8 mouse cellular contexts compared by ENCODE assay signal in the genomic region with DNA sequence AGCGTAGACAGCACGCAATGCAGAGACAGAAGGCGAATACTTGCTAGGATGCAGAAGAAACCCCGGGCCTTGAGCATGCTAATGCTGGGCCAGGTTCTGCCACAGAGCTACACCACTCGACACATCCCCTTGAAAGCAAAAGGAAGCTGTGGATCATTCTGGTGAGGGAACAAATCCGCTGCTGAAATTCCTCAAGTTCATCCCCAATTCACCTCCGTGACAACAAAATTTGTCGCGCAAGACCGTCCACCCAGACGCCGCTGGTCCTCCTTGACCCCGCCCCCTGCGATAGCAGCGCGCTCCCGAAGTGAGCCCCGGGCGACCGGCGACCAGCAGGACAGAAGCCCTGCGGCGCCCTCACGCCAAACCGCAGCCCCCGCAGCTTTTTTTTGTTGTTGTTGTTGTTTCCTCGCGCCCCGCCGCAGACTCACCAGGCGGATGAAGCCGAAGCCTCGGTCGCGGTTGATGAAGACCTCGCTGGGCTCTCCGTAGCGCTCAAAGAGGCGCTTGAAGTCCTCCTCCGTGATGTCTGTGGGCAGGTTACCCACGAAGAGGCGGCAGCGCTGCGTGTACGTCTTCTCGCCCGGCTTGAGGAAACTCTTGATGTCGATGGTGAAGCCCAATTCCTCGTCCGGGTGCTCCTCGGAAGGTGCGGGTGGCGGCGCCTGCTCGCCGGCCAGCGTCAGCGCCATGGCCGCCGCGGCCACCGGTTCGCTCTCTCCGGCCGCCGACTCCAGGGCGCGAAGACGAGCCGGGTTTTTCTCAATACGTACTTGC. TPM values are rescaled to one million over a fixed set of nuclear protein-coding genes. Genes with fewer than 3 reads are reported as not detected.
DNase-seq lines count a peak whose midpoint lies in the region; ATAC-seq and TF ChIP-seq lines count a peak whose summit lies in the region.

No protein-coding gene starts in this region.

- H3K9me3 ChIP-seq in ES-Bruce4 (replicated peaks; ENCODE audit: control insufficient read depth, insufficient read depth, low read length, poor library complexity, severe bottlenecking), result no peaks in the 10 kb centered on the region
- H3K9me3 ChIP-seq in forebrain, embryonic 13.5 days (replicated peaks), result no peaks in the 10 kb centered on the region
- no peaks in the 10 kb centered on the region for H3K9me3 ChIP-seq in liver, postnatal 0 days (ENCODE audit: low read length)
- H3K9me3 ChIP-seq in neural tube, embryonic 14.5 days (ENCODE audit: control insufficient read depth, low read length), result no peaks in the 10 kb centered on the region

- intact Hi-C loops in heart, postnatal 10 days (cut with DNase I), result no loop called here

- no peaks in the 10 kb centered on the region for H3K27me3 ChIP-seq in ES-Bruce4 (ENCODE audit: control insufficient read depth, insufficient read depth, low read length, poor library complexity, severe bottlenecking)
- H3K27me3 ChIP-seq in forebrain, embryonic 13.5 days, result no peaks in the 10 kb centered on the region
- no peaks in the 10 kb centered on the region for H3K27me3 ChIP-seq in liver, postnatal 0 days (ENCODE audit: insufficient read depth, low read length)
- no peaks in the 10 kb centered on the region for H3K27me3 ChIP-seq in neural tube, embryonic 14.5 days (ENCODE audit: control insufficient read depth, insufficient read depth, low read length)
- no peaks in the 10 kb centered on the region for H3K27me3 ChIP-seq in testis, adult 2 months (ENCODE audit: control insufficient read depth, insufficient read depth, low read length)

- peak overlapping the region; percentile 80 for H3K4me2 ChIP-seq in forebrain, embryonic 13.5 days
- peak overlapping the region; percentile 94 for H3K4me2 ChIP-seq in liver, postnatal 0 days (ENCODE audit: low read depth, low read length)
- H3K4me2 ChIP-seq in neural tube, embryonic 14.5 days (ENCODE audit: low read depth, low read length), result peak overlapping the region; percentile 82

- H3K4me1 ChIP-seq in ES-Bruce4 (ENCODE audit: control insufficient read depth, insufficient read depth, low read length), result no peaks in the 10 kb centered on the region
- peaks cover 30% of the 10 kb centered on the region for H3K4me1 ChIP-seq in forebrain, embryonic 13.5 days
- peaks cover 26% of the 10 kb centered on the region for H3K4me1 ChIP-seq in liver, postnatal 0 days (ENCODE audit: insufficient read depth)
- peaks cover 16% of the 10 kb centered on the region; the same call in 1 of the 2 replicates for H3K4me1 ChIP-seq in neural tube, embryonic 14.5 days (ENCODE audit: control insufficient read depth, insufficient read depth, low read length)
- peaks cover 2% of the 10 kb centered on the region; the same call in 1 of the 2 replicates for H3K4me1 ChIP-seq in testis, adult 2 months (ENCODE audit: control insufficient read depth, insufficient read depth, low read length)

- peak overlapping the region; percentile 71 for H3K27ac ChIP-seq in ES-Bruce4 (ENCODE audit: insufficient read depth, low read length)
- H3K27ac ChIP-seq in forebrain, embryonic 13.5 days, result peak overlapping the region; percentile 95
- peak overlapping the region; percentile 88 for H3K27ac ChIP-seq in liver, postnatal 0 days (ENCODE audit: low read depth)
- H3K27ac ChIP-seq in neural tube, embryonic 14.5 days (ENCODE audit: low read depth, low read length), result peak overlapping the region; percentile 93
- peak overlapping the region; percentile 100 for H3K27ac ChIP-seq in testis, adult 2 months (ENCODE audit: control insufficient read depth, insufficient read depth, low read depth, low read length)

- H3K36me3 ChIP-seq in ES-Bruce4 (ENCODE audit: control insufficient read depth, insufficient read depth, low read length, poor library complexity, severe bottlenecking), result peaks cover 4% of the 10 kb centered on the region
- H3K36me3 ChIP-seq in forebrain, embryonic 13.5 days (ENCODE audit: poor library complexity, severe bottlenecking), result no peaks in the 10 kb centered on the region
- H3K36me3 ChIP-seq in liver, postnatal 0 days (replicated peaks; ENCODE audit: insufficient read depth, low read length), result 0 out of 2 replicates have a peak, but pooled peaks cover 3% of the 10 kb centered on the region
- H3K36me3 ChIP-seq in neural tube, embryonic 14.5 days (ENCODE audit: control insufficient read depth, insufficient read depth, low read length), result no peaks in the 10 kb centered on the region
- no peaks in the 10 kb centered on the region; the same call in 1 of the 2 replicates for H3K36me3 ChIP-seq in testis, adult 2 months (ENCODE audit: control insufficient read depth, insufficient read depth, low read length)

- H3K4me3 ChIP-seq in ES-Bruce4 (ENCODE audit: low read depth, low read length), result peak overlapping the region; percentile 90
- H3K4me3 ChIP-seq in forebrain, embryonic 13.5 days, result peak overlapping the region; percentile 96
- H3K4me3 ChIP-seq in liver, postnatal 0 days (ENCODE audit: low read depth, low read length), result peak overlapping the region; percentile 72
- H3K4me3 ChIP-seq in neural tube, embryonic 14.5 days (ENCODE audit: low read depth, low read length), result peak overlapping the region; percentile 86
- peak overlapping the region; percentile 97 for H3K4me3 ChIP-seq in testis, adult 2 months (ENCODE audit: control insufficient read depth, low read depth, low read length)

- ATAC-seq in cerebellum, adult (ENCODE audit: insufficient number of reproducible peaks, low FRiP score, low TSS enrichment), result peak; percentile 52; the same call in 1 of the 2 replicates
- ATAC-seq in forebrain, embryonic 13.5 days, result peak; percentile 36
- ATAC-seq in liver, postnatal 0 days, result peak; percentile 42
- ATAC-seq in neural tube, embryonic 14.5 days (ENCODE audit: low read depth), result peak; percentile 35

- TF ChIP-seq CTCF in ES-Bruce4 (IDR thresholded peaks at IDR 0.05; ENCODE audit: low read depth, low read length), result no peak
- TF ChIP-seq CTCF in liver, postnatal 0 days (IDR thresholded peaks at IDR 0.05; ENCODE audit: low read depth), result no peak
- TF ChIP-seq CTCF in testis, adult 2 months (IDR thresholded peaks at IDR 0.05; ENCODE audit: control insufficient read depth, insufficient read depth, insufficient replicate concordance, low read depth, low read length), result no peak

- TF ChIP-seq EP300 in ES-Bruce4 (IDR thresholded peaks at IDR 0.05; ENCODE audit: insufficient read depth, low read depth, low read length), result no peak
- TF ChIP-seq EP300 in liver, postnatal 0 days (IDR thresholded peaks at IDR 0.05; ENCODE audit: low read depth), result no peak

- DNase-seq in heart, postnatal 10 days, result peak; percentile 80 to 83
- DNase-seq in layer of hippocampus, adult 11-12 months (ENCODE audit: low spot score), result peak; percentile 54
- DNase-seq in liver, postnatal 0 days, result peak; percentile 85

- WGBS in forebrain, embryonic 13.5 days, result under 1% methylated on average over 71 of the region's 71 CpGs
- under 1% methylated on average over 69 of the region's 71 CpGs for WGBS in liver, postnatal 0 days (ENCODE audit: insufficient replicate concordance)
- whole genome bisulfite sequencing in neural tube, embryonic 14.5 days, result under 1% methylated on average over 71 of the region's 71 CpGs

- H3K9ac ChIP-seq in ES-Bruce4 (ENCODE audit: low read depth, poor library complexity, severe bottlenecking), result peak overlapping the region; percentile 87
- H3K9ac ChIP-seq in forebrain, embryonic 13.5 days, result peak overlapping the region; percentile 97
- peak overlapping the region; percentile 87 for H3K9ac ChIP-seq in liver, postnatal 0 days (replicated peaks)
- H3K9ac ChIP-seq in neural tube, embryonic 14.5 days (replicated peaks; ENCODE audit: low read depth, low read length), result peak overlapping the region; percentile 88

- TF ChIP-seq POLR2A in ES-Bruce4 (IDR thresholded peaks at IDR 0.05; ENCODE audit: insufficient read depth, low read length), result no peak
- peak; percentile 51 for TF ChIP-seq POLR2A in testis, adult 2 months (IDR thresholded peaks at IDR 0.05; ENCODE audit: control insufficient read depth, low read depth, low read length)

RNA-seq across cellular contexts. Expression of a gene that starts 0.6 kb away (rescaled TPM):
- polyA plus RNA-seq in ES-Bruce4 (2011; ENCODE audit: insufficient read depth, insufficient read length, low read depth, missing spikeins), result 191 and 192 TPM in 2 replicates
- 42.9 and 52.9 TPM in 2 replicates for polyA plus RNA-seq in forebrain, embryonic 13.5 days (2015; fragmentation: Nextera tagmentation; extraction: Ambion mirVana)
- total RNA-seq in heart, postnatal 10 days (2021), result 10 to 100 TPM; 24.5 to 27.9 TPM
- polyA plus RNA-seq in liver, postnatal 0 days (2015; fragmentation: Nextera tagmentation; extraction: Ambion mirVana), result 6.4 and 7.8 TPM in 2 replicates
- polyA plus RNA-seq in neural tube, embryonic 14.5 days (2014; fragmentation: Nextera tagmentation; extraction: Ambion mirVana), result 51.3 and 72.5 TPM in 2 replicates
- 16.5 and 17.9 TPM in 2 replicates for polyA plus RNA-seq in testis, adult 2 months (2012; rRNA removed)

RNA-seq across cellular contexts. Expression of a gene that starts 34.0 kb away (rescaled TPM):
- polyA plus RNA-seq in ES-Bruce4 (2011; ENCODE audit: insufficient read depth, insufficient read length, low read depth, missing spikeins), result 41.9 and 43.8 TPM in 2 replicates
- 31.6 and 32.5 TPM in 2 replicates for polyA plus RNA-seq in forebrain, embryonic 13.5 days (2015; fragmentation: Nextera tagmentation; extraction: Ambion mirVana)
- 10 to 100 TPM; 23.8 to 26.5 TPM for total RNA-seq in heart, postnatal 10 days (2021)
- polyA plus RNA-seq in liver, postnatal 0 days (2015; fragmentation: Nextera tagmentation; extraction: Ambion mirVana), result 8.4 and 10.2 TPM in 2 replicates
- polyA plus RNA-seq in neural tube, embryonic 14.5 days (2014; fragmentation: Nextera tagmentation; extraction: Ambion mirVana), result 26.5 and 28.0 TPM in 2 replicates
- 6.8 and 7.9 TPM in 2 replicates for polyA plus RNA-seq in testis, adult 2 months (2012; rRNA removed)

Comparison
In these comparisons a context has a peak if more than half of its experiments do, and no peak if none do; other contexts are left out.
1. Peak in every context shown above with its lines: DNase-seq, ATAC-seq, H3K4me3 ChIP-seq and H3K27ac ChIP-seq.